Mouse (Mus musculus) small intestine, adult 2 months (tissue): ENCODE measurements at regions not wholly inside any gene's neighbourhood (a gene's known extent, or its start where the extent isn't known, plus 50 kb on each side); places are given as distances from the start of the nearest gene placed in this dataset.

Source experiments
- CTCF ChIP-seq: fragments of 200-500 bp; IDR thresholded peaks from 2 replicates; pipeline ENCODE4 v1.5.1; 2012; ENCODE audit warnings: low read depth, mild to moderate bottlenecking, control low read depth, inconsistent platforms, low read length, moderate library complexity, mixed read lengths; ENCODE audit not compliant: insufficient replicate concordance, insufficient read length; ENCODE audit errors: extremely low read depth
- POLR2A ChIP-seq: fragments of 200-500 bp; IDR thresholded peaks from 2 replicates; pipeline ENCODE4 v1.6.1; 2012; ENCODE audit warnings: low read depth, mild to moderate bottlenecking, control low read depth, inconsistent platforms, low read length, moderate library complexity

DNA sequence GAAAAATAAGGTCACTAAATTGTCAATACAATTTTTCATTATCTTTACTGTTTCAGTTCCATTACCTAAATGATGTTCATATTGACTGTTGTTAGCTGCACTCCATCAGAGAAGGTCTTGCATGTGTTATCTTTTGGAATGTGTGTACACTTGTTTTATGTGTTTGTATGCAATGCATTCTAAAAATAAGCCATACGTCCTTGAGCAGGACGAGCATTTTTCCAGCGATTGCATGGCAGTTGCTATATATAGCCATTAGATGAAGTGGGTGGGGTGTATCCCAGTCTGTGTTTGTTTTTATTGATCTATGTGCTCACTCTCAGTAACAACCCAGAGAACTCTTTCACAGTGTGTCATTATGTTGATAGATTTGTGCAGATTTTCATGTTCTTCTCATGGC, 132.8 kb downstream of the Plk2 start:
- TF ChIP-seq POLR2A (no peak), CTCF (no peak)
